Mouse (Mus musculus) ES-E14 (cell line): ENCODE measurements at regions not wholly inside any gene's neighbourhood (a gene's known extent, or its start where the extent isn't known, plus 50 kb on each side); places are given as distances from the start of the nearest gene placed in this dataset.
"Not testable (repeated sequence)": the region's sequence is repeated elsewhere in the genome, so short reads cannot be mapped to it uniquely, and the experiment has no call there.

Source experiments
- CHD2 ChIP-seq: IDR thresholded peaks from 2 replicates; pipeline ENCODE4 v1.6.1; 2014; ENCODE audit warnings: mild to moderate bottlenecking, low read depth, low read length, inconsistent platforms
- MAFK ChIP-seq: IDR thresholded peaks from 2 replicates; pipeline ENCODE4 v1.6.1; 2014; ENCODE audit warnings: mild to moderate bottlenecking, low read depth, low read length, inconsistent platforms; ENCODE audit not compliant: insufficient read depth
- ZC3H11A ChIP-seq: IDR thresholded peaks from 2 replicates; pipeline ENCODE4 v1.6.1; 2012; ENCODE audit warnings: low read depth, mild to moderate bottlenecking, inconsistent platforms, low read length, borderline replicate concordance
- ZNF384 ChIP-seq: IDR thresholded peaks from 2 replicates; pipeline ENCODE4 v1.6.1; 2012; ENCODE audit warnings: low read depth, low read length, inconsistent platforms

DNA sequence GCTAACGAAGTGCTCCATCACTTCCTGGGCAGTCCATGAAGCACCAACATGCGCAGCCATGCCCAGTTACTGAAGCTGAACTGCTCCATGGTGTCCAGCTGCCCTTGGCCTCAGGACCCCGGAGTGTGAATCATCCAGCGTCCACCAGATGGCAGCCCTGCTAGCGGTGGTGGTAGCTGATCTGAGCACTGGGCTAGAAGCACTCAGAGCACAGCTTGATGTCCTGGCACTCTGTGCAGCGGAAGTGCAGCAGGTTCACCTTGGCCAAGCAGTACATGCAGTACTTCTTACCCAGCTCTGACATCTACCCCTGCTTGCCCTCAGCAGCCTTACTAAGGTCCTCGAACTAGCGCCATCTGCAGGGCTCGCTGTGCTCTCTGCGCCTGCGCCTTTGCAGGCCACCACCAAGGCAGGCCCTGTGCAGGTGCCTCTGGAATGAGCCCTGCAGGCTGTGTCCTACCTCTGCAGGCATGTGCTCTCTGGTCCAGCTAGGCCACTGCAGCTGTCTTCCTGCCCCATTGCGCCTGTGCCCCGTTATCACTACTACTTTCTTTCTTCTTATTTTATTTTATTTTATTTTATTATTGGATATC lies 97.4 kb upstream of the Pwp1 start:
- not testable (repeated sequence) for TF ChIP-seq ZNF384, MAFK, CHD2, ZC3H11A
